Mouse (Mus musculus) forebrain, embryonic 16.5 days (tissue): ENCODE results near the gene Hand2. TPM values are rescaled to one million over a fixed set of nuclear protein-coding genes. Genes with fewer than 3 reads are reported as not detected.

ENCODE experiments used
- ATAC-seq: fragments of 200-750 bp; cut with Nextera tagmentation; 2 replicates; pipeline ENCODE4 v1.8.0; 2017; ENCODE audit warnings: mild to moderate bottlenecking, moderate library complexity
- H3K27ac ChIP-seq: fragments of 300-500 bp; sonication (generic); 2 replicates; pipeline ENCODE4 v1.5.1; 2014; ENCODE audit warnings: low read length, control low read depth
- H3K27me3 ChIP-seq: fragments of 300-500 bp; sonication (generic); replicated peaks from 2 replicates; pipeline ENCODE4 v1.6.1; 2014; ENCODE audit warnings: low read length; ENCODE audit not compliant: control insufficient read depth, insufficient read depth
- H3K36me3 ChIP-seq: fragments of 300-500 bp; sonication (generic); 2 replicates; pipeline ENCODE4 v1.6.1; 2014; ENCODE audit not compliant: control insufficient read depth, insufficient read depth
- H3K4me1 ChIP-seq: fragments of 300-500 bp; sonication (generic); replicated peaks from 2 replicates; pipeline ENCODE4 v1.6.1; 2014; ENCODE audit warnings: low read length; ENCODE audit not compliant: control insufficient read depth, insufficient read depth
- H3K4me2 ChIP-seq: fragments of 300-500 bp; sonication (generic); 2 replicates; pipeline ENCODE4 v1.6.1; 2014; ENCODE audit warnings: mild to moderate bottlenecking, low read length, control low read depth
- H3K4me3 ChIP-seq: fragments of 300-500 bp; sonication (generic); replicated peaks from 2 replicates; pipeline ENCODE4 v1.5.1; 2014; ENCODE audit warnings: mild to moderate bottlenecking, low read length, control low read depth
- H3K9ac ChIP-seq: fragments of 300-500 bp; sonication (generic); replicated peaks from 2 replicates; pipeline ENCODE4 v1.6.1; 2014; ENCODE audit warnings: low read depth, low read length, control low read depth
- H3K9me3 ChIP-seq: fragments of 300-500 bp; sonication (generic); 2 replicates; pipeline ENCODE4 v1.6.1; 2016; ENCODE audit warnings: low read length; ENCODE audit not compliant: control insufficient read depth
- WGBS: fragments of 180-500 bp; shearing (Covaris S2); extraction: QIAGEN DNeasy Blood & Tissue Kit; methylation state at CpG from one replicate; pipeline ENCODE4 v1.1.7; 2014; 5-methylcytosine and 5-hydroxymethylcytosine counted together
- polyA plus RNA-seq: library from polyadenylated mRNA; unstranded; fragments of >200 nt; fragmentation: Nextera tagmentation; extraction: Ambion mirVana; gene quantifications from 2 replicates; pipeline ENCODE4 v1.2.1, GENCODE M21; 2015

Gene Hand2
- polyA plus RNA-seq, 1 experiment from 2014 or later, result not detected

DNA sequence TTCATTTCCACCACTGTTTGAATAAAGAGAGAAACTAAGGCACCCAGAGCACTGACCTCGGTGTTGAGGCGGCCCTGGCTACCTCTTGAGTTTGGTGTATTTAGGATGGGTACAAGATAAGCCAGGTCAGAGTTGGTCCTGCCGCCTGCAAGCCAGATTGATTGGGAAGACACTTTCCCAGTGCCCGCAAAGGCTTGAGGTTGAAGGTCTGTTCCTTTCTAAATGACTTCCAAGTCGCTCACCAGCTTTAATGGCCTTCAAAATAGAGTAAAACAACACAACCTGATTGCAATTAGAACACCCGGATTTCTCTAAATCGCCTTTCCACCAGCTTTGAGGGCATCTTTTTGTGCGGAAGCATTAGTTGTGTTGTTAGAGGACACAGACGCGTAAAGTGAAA, 7.2 kb upstream of the Hand2 start:
- Histone ChIP-seq H3K4me1 (peaks cover 3% of the 10 kb centered on the region; the same call in 1 of the 2 replicates), H3K9me3 (0 out of 2 replicates have a peak, but pooled peaks cover 3% of the 10 kb centered on the region), H3K27me3 (peaks cover 66% of the 10 kb centered on the region), H3K27ac (no peak overlapping the region), H3K9ac (no peak overlapping the region), H3K36me3 (no peaks in the 10 kb centered on the region), H3K4me3 (no peak overlapping the region), H3K4me2 (no peak overlapping the region)
- ATAC-seq, result no peak
- WGBS, result 4% methylated on average over 10 of the region's 10 CpGs

DNA sequence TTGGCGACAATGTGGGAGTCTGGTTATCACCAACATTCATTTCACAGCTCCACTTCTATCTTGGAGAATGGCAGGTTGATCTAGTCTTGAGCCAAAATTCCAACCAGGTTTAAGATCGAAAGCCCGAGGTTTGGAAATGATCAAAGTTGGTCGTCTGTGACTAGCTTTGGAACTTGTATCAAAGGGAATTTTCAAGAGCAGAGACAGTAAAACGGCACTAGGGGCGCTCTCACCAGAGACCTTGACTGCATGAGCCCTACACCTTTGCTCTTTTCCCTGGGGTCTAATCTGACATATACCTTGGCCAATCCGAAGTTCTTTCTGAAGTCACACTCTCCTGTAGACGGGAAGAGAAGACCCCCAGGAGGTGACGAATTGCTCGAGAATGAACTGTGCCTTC, 6.6 kb upstream of the Hand2 start:
- no peak overlapping the region for H3K4me2 ChIP-seq
- WGBS, result under 1% methylated on average over 10 of the region's 10 CpGs
- ATAC-seq, result 0 out of 2 replicates have a peak, but pooled peaks have one; percentile 15
- 0 out of 2 replicates have a peak, but pooled peaks cover 3% of the 10 kb centered on the region for H3K9me3 ChIP-seq
- H3K36me3 ChIP-seq, result no peaks in the 10 kb centered on the region
- H3K4me1 ChIP-seq, result peaks cover 3% of the 10 kb centered on the region; the same call in 1 of the 2 replicates
- no peak overlapping the region for H3K27ac ChIP-seq
- no peak overlapping the region for H3K9ac ChIP-seq
- peaks cover 72% of the 10 kb centered on the region for H3K27me3 ChIP-seq
- H3K4me3 ChIP-seq, result no peak overlapping the region

GRCm38 (mm10) chr8:57315471-57315870, 5.3 kb upstream of the Hand2 start:
- Histone ChIP-seq H3K27ac (no peak overlapping the region), H3K36me3 (no peaks in the 10 kb centered on the region), H3K27me3 (peaks cover 79% of the 10 kb centered on the region), H3K9me3 (0 out of 2 replicates have a peak, but pooled peaks cover 3% of the 10 kb centered on the region), H3K4me3 (no peak overlapping the region), H3K4me2 (no peak overlapping the region), H3K9ac (no peak overlapping the region), H3K4me1 (peaks cover 3% of the 10 kb centered on the region; the same call in 1 of the 2 replicates)
- no peak for ATAC-seq
- 2% methylated on average over 3 of the region's 3 CpGs for WGBS

GRCm38 (mm10) chr8:57317107-57317506, 3.7 kb upstream of the Hand2 start:
- H3K9me3 ChIP-seq, result 0 out of 2 replicates have a peak, but pooled peaks cover 3% of the 10 kb centered on the region
- no peak overlapping the region for H3K4me3 ChIP-seq
- H3K27me3 ChIP-seq, result peaks cover 78% of the 10 kb centered on the region
- H3K4me1 ChIP-seq, result peaks cover 18% of the 10 kb centered on the region
- H3K9ac ChIP-seq, result no peak overlapping the region
- no peaks in the 10 kb centered on the region for H3K36me3 ChIP-seq
- H3K27ac ChIP-seq, result no peak overlapping the region
- H3K4me2 ChIP-seq, result no peak overlapping the region
- ATAC-seq, result no peak

- H3K4me1 ChIP-seq, result peaks cover 15% of the 10 kb centered on the region
- WGBS, result under 1% methylated on average over 5 of the region's 5 CpGs
- no peak overlapping the region for H3K9ac ChIP-seq
- no peak for ATAC-seq
- peaks cover 77% of the 10 kb centered on the region for H3K27me3 ChIP-seq
- H3K27ac ChIP-seq, result no peak overlapping the region
- 0 out of 2 replicates have a peak, but pooled peaks cover 3% of the 10 kb centered on the region for H3K9me3 ChIP-seq
- H3K36me3 ChIP-seq, result no peaks in the 10 kb centered on the region
- H3K4me3 ChIP-seq, result no peak overlapping the region
- H3K4me2 ChIP-seq, result no peak overlapping the region
Measured at GRCm38 (mm10) chr8:57317890-57318480, 2.8 kb upstream of the Hand2 start.

- Histone ChIP-seq H3K36me3 (no peaks in the 10 kb centered on the region), H3K27me3 (peaks cover 72% of the 10 kb centered on the region), H3K4me1 (peaks cover 15% of the 10 kb centered on the region), H3K4me3 (no peak overlapping the region), H3K4me2 (no peak overlapping the region), H3K27ac (no peak overlapping the region), H3K9ac (no peak overlapping the region), H3K9me3 (no peaks in the 10 kb centered on the region)
- no peak for ATAC-seq
- 2% methylated on average over 17 of the region's 17 CpGs for WGBS
Measured at GRCm38 (mm10) chr8:57319092-57319980, 1.4 kb upstream of the Hand2 start.

DNA sequence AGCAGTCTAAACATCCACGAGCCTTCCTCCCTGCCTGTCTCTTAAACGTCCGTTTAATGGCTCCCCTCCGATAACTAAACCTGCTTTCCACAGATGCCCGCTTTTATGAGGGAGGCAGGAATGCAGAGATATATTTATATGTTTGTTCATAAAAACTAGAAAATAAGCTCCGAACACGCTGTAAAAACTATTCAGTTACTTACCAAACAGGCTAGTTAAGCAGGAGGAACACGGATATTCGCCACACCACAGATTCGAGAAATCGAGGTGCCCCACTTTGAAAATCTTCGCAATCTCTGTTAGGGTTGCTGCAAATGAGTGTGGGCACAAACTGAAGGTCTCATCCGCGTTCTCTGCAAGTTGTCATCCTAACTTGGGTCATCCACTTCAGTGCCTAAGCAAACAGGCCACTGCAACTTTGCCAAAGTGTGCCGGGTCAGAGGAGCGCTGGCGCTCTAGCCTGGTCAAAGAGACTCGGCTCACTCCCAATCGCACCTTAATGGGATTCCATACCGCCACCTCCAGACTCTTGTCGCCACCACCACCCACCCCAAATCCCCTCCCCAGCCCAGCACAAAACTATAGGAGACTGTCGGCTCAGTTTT, 700 bp upstream of the Hand2 start:
- Histone ChIP-seq H3K27ac (no peak overlapping the region), H3K36me3 (no peaks in the 10 kb centered on the region), H3K9ac (no peak overlapping the region), H3K4me1 (peaks cover 15% of the 10 kb centered on the region), H3K4me3 (no peak overlapping the region), H3K9me3 (no peaks in the 10 kb centered on the region), H3K4me2 (no peak overlapping the region), H3K27me3 (peaks cover 71% of the 10 kb centered on the region)
- no peak for ATAC-seq
- 2% methylated on average over 22 of the region's 22 CpGs for WGBS

- H3K27me3 ChIP-seq, result peaks cover 75% of the 10 kb centered on the region
- no peak overlapping the region for H3K9ac ChIP-seq
- no peaks in the 10 kb centered on the region for H3K9me3 ChIP-seq
- whole genome bisulfite sequencing, result under 1% methylated on average over 56 of the region's 64 CpGs
- H3K36me3 ChIP-seq, result no peaks in the 10 kb centered on the region
- H3K4me3 ChIP-seq, result peak overlapping the region; percentile 25
- H3K4me2 ChIP-seq, result peak overlapping the region; percentile 46
- H3K27ac ChIP-seq, result no peak overlapping the region
- ATAC-seq, result peak; percentile 39
- H3K4me1 ChIP-seq, result peaks cover 15% of the 10 kb centered on the region
Measured at GRCm38 (mm10) chr8:57321898-57322895, 1.4 kb downstream of the Hand2 start.
